Mouse (Mus musculus) 3134 (cell line): ENCODE results near the gene Ptprh.

Experiments used
- DNase-seq: peaks from one replicate; pipeline ENCODE4 v3.0.0-alpha.2; 2011; ENCODE audit warnings: low spot score; ENCODE audit not compliant: insufficient read length; ENCODE audit errors: extremely low read depth

Ptprh gene

DNA sequence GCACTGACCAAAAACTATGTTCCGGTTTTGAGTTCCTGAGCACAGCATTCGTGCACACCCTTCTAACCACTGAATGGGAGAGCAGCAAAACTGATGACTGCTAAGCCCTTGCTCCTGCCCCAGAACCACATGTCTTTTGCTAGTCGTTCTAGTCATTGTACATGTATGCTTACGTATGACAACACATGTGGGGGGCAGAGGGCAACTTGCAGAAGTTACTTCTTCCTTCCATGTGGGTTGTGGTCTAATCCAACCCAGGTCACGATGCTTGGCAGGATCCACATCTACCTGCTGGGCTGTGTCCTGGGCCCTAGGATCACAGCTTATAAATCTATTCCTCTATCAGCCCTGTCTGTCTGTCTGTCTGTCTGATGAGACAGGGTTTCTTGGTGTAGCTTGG, 100.0 kb downstream of the Ptprh start:
- DNase-seq: no peak

DNA sequence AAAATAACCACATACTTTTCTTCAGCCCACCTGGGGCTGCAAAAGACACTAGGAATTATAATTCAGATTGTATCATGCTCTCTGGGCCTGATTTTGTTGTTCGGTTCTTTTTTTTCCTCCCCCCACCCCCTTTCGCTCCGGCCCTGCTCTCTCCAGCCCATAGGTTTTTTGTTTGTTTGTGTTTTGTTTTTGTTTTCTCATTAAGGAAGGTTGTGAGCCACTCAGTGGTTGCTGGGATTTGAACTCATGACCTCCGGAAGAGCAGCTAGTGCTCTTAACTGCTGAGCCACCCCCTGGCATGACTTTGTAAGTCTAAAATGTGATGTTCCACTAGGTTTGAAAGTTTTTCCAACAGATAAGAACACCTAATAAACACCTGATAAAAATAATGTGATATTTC, 100.7 kb downstream of the Ptprh start:
- DNase-seq: no peak

DNA sequence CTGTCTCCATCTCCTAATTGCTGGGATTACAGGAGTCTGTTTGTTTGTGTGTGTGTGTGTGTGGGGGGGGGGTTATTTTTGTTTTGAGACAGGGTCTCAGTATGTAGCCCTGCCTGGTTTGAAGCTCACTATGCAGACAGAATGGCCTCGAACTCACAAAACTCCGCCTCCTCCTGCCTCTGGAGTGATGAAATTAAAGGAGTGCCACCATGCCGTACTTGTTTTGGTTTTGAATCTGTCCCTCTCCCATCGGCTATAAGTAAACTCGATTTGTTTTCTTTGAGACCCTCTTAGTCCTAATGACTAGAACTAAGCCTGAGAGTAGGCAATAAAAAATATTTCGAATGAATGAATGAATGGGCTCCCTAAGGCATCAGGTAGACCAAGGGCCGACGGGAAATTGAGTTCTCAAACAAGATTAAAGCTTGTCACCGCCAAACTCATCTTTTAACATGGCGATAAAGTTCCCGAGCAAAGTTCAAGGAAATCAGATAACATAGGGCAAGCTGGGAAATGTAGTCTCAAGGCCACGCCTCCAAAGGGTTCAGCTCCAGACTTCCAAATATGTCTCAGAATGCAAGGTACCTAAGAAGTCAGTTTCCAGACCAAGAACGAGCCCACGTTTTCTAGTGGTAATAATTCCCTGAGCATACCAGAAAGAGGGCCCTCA, 101.3 kb downstream of the Ptprh start:
- peak; percentile 35 for DNase-seq

DNA sequence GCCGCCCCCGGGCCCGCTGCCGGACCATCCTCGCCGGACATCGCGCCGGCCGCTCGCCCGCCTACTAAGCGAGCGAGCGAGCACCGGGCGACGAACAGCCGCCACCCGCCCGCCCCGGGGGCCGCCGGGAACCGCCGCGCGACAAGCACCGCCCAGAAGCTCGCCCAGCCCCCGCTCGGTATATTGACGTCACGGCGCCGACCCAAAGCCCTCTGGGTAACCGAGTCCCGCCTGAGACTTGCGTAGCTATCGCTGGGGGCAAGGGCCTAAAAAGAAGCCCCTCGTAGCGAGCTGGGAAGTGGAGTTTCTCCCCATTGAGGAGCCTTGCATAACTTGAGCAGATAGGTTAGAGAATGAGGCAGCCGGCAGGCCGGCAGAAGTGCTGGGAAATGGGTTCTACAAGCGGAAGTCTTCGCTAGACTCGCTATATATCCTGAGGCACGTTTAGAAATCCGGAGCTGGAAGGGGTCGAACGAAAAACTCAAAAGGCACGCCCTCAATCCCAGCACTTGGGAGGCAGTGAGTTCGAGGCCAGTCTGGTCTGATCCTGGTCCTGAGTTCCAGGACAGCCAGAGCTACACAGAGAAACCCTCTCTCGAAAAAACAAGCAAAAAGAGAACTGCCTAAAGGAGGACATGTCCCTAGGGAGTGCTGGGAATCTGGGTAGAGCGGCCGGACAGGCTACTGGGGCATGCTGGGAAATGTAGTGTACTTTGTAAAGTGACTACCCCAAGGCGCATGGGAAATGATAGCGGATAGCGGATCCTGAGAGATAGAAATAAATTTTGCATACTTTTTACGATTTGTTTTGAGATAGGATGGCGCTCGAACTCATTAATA, 102.1 kb downstream of the Ptprh start, which contains the start of gene Ppp1r12c:
Gene Ppp1r12c, minus strand, starts transcription at position 123 of the 840 bp plus-strand sequence.
- DNase-seq: peak; percentile 86

DNA sequence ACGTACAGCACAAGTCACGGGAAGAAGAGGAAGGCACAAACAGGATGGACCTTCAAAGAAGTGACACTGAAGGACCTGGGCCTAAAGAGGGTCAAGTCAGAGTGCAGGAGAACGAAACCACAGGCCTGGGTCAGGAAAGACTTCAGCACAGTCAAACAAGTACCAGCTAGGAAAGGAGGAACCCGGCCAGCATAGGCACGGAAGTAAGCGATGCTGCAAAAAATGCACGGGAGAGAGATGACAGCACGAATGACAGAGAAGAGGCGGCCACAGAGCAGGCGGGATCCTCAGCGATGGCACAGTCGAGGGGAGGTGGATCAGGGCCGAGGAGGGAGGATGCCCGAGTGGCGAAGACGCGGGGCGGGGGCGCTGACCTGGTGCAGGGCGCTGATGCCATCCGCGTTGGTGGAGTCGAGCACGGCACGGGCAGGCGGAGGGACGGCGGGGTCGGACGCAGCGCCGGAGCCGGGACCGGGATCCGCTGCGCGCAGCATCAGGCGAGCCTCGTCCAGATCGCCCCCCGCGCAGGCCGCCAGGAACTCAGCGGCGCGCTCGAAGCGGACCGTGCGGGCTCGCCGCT, 102.9 kb downstream of the Ptprh start:
- DNase-seq: peak; percentile 55

DNA sequence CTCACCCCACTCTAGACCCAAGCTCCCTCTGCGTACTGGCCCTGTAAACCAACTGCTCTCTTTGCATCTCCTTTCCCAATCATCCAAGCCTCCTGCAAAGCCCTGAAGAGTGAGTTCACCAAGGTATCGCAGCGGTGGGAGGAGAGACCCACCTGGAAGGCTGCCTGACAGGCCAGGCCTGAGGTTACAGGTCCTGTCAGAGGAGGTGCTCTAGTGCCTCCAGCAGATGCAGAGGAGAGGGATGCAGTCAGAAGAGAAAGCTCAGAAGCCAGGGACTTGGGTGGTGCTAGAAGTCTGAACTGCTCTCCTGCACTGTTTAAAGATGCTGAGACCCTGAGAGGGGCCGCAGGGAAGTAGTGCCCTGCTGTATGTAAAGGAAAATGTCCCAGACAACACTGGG, 104.8 kb downstream of the Ptprh start:
- DNase-seq: no peak
